In the genomic region with DNA sequence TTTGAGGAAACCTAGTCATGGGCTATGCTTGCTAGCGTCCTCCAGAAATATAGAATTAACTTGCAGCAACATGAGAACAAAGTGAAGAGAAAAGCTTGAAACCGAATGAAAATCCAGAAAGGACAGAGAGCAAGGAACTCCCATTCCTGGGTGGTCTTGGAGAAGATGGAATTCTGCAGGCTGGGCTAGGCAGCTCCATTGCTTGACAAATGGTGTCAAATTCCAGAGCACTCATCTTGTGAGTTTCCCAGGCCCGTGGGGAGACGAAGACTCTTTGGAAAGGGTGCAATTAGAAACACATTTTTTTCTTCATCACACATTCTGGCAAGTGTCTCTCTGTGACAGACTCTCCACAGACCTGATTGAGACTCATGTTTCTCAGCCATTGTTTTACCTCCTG, we compare ENCODE assay signal across 26 mouse cellular contexts.
DNase-seq lines count a peak whose midpoint lies in the region; ATAC-seq lines count a peak whose summit lies in the region.
"Had no signal": no experiment of that assay in that cellular context is flagged by ENCODE, and none has a peak within 500 bp of the region (broad histone marks: within the 10 kb centered on the region; RNA-seq: fewer than 3 reads in every experiment).

No protein-coding gene starts in this region.

- H3K9ac ChIP-seq in embryonic facial prominence, embryonic 11.5 days (replicated peaks; ENCODE audit: low read length), result no peak overlapping the region
- H3K9ac ChIP-seq in lung, embryonic 16.5 days (ENCODE audit: low read length), result no peak overlapping the region
- H3K9ac ChIP-seq in stomach, embryonic 15.5 days, result no peak overlapping the region
- H3K9ac ChIP-seq in forebrain, embryonic 11.5 days (ENCODE audit: low read length), result no peak overlapping the region
- H3K9ac ChIP-seq: forebrain, embryonic 15.5 days; heart, embryonic 13.5 days; limb, embryonic 15.5 days; liver, embryonic 13.5 days had no signal

- 28% methylated on average over 4 of the region's 4 CpGs for WGBS in embryonic facial prominence, embryonic 11.5 days
- 38% methylated on average over 4 of the region's 4 CpGs for WGBS in embryonic facial prominence, embryonic 10.5 days
- WGBS in lung, embryonic 16.5 days, result 10% methylated on average over 4 of the region's 4 CpGs
- WGBS in stomach, embryonic 15.5 days, result 16% methylated on average over 4 of the region's 4 CpGs
- 61% methylated on average over 4 of the region's 4 CpGs for WGBS in forebrain, embryonic 11.5 days

- no peaks in the 10 kb centered on the region for H3K36me3 ChIP-seq in embryonic facial prominence, embryonic 11.5 days (replicated peaks; ENCODE audit: control insufficient read depth, insufficient read depth, low read depth, low read length)
- H3K36me3 ChIP-seq in embryonic facial prominence, embryonic 10.5 days (replicated peaks), result no peaks in the 10 kb centered on the region
- no peaks in the 10 kb centered on the region for H3K36me3 ChIP-seq in lung, embryonic 16.5 days (ENCODE audit: control insufficient read depth, insufficient read depth, low read length)
- H3K36me3 ChIP-seq in stomach, embryonic 15.5 days, result no peaks in the 10 kb centered on the region
- no peaks in the 10 kb centered on the region for H3K36me3 ChIP-seq in forebrain, embryonic 11.5 days (ENCODE audit: control insufficient read depth, insufficient read depth, low read length)
- H3K36me3 ChIP-seq: forebrain, embryonic 15.5 days; heart, embryonic 13.5 days; limb, embryonic 10.5 days; limb, embryonic 15.5 days; liver, embryonic 13.5 days had no signal

- H3K27ac ChIP-seq in embryonic facial prominence, embryonic 11.5 days (replicated peaks; ENCODE audit: low read depth, low read length), result no peak overlapping the region
- H3K27ac ChIP-seq in embryonic facial prominence, embryonic 10.5 days (replicated peaks), result no peak overlapping the region
- no peak overlapping the region for H3K27ac ChIP-seq in lung, embryonic 16.5 days (ENCODE audit: low read length)
- peak overlapping the region; percentile 54; the same call in 1 of the 2 replicates for H3K27ac ChIP-seq in stomach, embryonic 15.5 days
- H3K27ac ChIP-seq in forebrain, embryonic 11.5 days (ENCODE audit: low read depth, low read length), result no peak overlapping the region
- H3K27ac ChIP-seq: forebrain, embryonic 15.5 days; heart, embryonic 13.5 days; hindbrain, postnatal 0 days; limb, embryonic 10.5 days; limb, embryonic 15.5 days; liver, embryonic 13.5 days; macrophage had no signal

- peak; percentile 21 for DNase-seq in embryonic facial prominence, embryonic 11.5 days (ENCODE audit: low spot score)
- DNase-seq in embryonic facial prominence, embryonic 10.5 days (ENCODE audit: low spot score), result no peak
- no peak for DNase-seq in lung, postnatal 36 days
- DNase-seq in embryo, embryonic 9.5 days (ENCODE audit: extremely low spot score), result peak; percentile 17
- no peak for DNase-seq in forebrain, embryonic 11.5 days (ENCODE audit: low spot score)
- DNase-seq in kidney, postnatal 36 days, result no peak
- DNase-seq: adrenal gland, adult 8-10 months; cerebellum, adult 8-10 months; cerebellum, postnatal 25 days; gastrocnemius, postnatal 36 days; heart, adult 18-20 months; kidney, adult 18-20 months; layer of hippocampus, postnatal 36 days; liver, embryonic 13.5 days; lung, adult 18-20 months; midbrain, embryonic 14.5 days; right cerebral cortex, postnatal 25 days had no signal

- no peak overlapping the region for H3K4me3 ChIP-seq in embryonic facial prominence, embryonic 11.5 days (ENCODE audit: low read depth, low read length)
- H3K4me3 ChIP-seq in embryonic facial prominence, embryonic 10.5 days, result no peak overlapping the region
- no peak overlapping the region for H3K4me3 ChIP-seq in lung, embryonic 16.5 days (ENCODE audit: low read length)
- no peak overlapping the region for H3K4me3 ChIP-seq in stomach, embryonic 15.5 days (replicated peaks)
- no peak overlapping the region for H3K4me3 ChIP-seq in forebrain, embryonic 11.5 days (ENCODE audit: low read depth, low read length)
- H3K4me3 ChIP-seq: forebrain, embryonic 15.5 days; heart, embryonic 13.5 days; limb, embryonic 10.5 days; limb, embryonic 15.5 days; liver, embryonic 13.5 days had no signal

- H3K27me3 ChIP-seq in embryonic facial prominence, embryonic 11.5 days (ENCODE audit: control insufficient read depth, insufficient read depth, low read length), result no peaks in the 10 kb centered on the region
- no peaks in the 10 kb centered on the region for H3K27me3 ChIP-seq in embryonic facial prominence, embryonic 10.5 days (replicated peaks; ENCODE audit: low read depth, poor library complexity, severe bottlenecking)
- no peaks in the 10 kb centered on the region for H3K27me3 ChIP-seq in lung, embryonic 16.5 days (ENCODE audit: control insufficient read depth, insufficient read depth, low read depth, low read length)
- H3K27me3 ChIP-seq in stomach, embryonic 15.5 days (replicated peaks), result no peaks in the 10 kb centered on the region
- no peaks in the 10 kb centered on the region for H3K27me3 ChIP-seq in forebrain, embryonic 11.5 days (ENCODE audit: control insufficient read depth, insufficient read depth, low read length)
- H3K27me3 ChIP-seq: CH12.LX; forebrain, embryonic 15.5 days; heart, embryonic 13.5 days; limb, embryonic 15.5 days; liver, embryonic 13.5 days had no signal

- no peaks in the 10 kb centered on the region for H3K4me1 ChIP-seq in embryonic facial prominence, embryonic 11.5 days (ENCODE audit: control insufficient read depth, insufficient read depth, low read length)
- peaks cover 7% of the 10 kb centered on the region; the same call in 1 of the 2 replicates for H3K4me1 ChIP-seq in embryonic facial prominence, embryonic 10.5 days
- H3K4me1 ChIP-seq in lung, embryonic 16.5 days (replicated peaks; ENCODE audit: control insufficient read depth, insufficient read depth, low read length), result peaks cover 4% of the 10 kb centered on the region; the same call in 1 of the 2 replicates
- H3K4me1 ChIP-seq in stomach, embryonic 15.5 days, result no peaks in the 10 kb centered on the region
- peaks cover 3% of the 10 kb centered on the region; the same call in 1 of the 2 replicates for H3K4me1 ChIP-seq in forebrain, embryonic 11.5 days (replicated peaks; ENCODE audit: control insufficient read depth, insufficient read depth, low read length)
- H3K4me1 ChIP-seq: heart, embryonic 13.5 days; limb, embryonic 10.5 days; limb, embryonic 15.5 days; liver, embryonic 13.5 days had no signal

- no peaks in the 10 kb centered on the region for H3K9me3 ChIP-seq in embryonic facial prominence, embryonic 11.5 days (replicated peaks; ENCODE audit: control insufficient read depth, low read length)
- H3K9me3 ChIP-seq in embryonic facial prominence, embryonic 10.5 days, result no peaks in the 10 kb centered on the region
- no peaks in the 10 kb centered on the region for H3K9me3 ChIP-seq in lung, embryonic 16.5 days (ENCODE audit: control insufficient read depth, low read length)
- no peaks in the 10 kb centered on the region for H3K9me3 ChIP-seq in stomach, embryonic 15.5 days
- H3K9me3 ChIP-seq in forebrain, embryonic 11.5 days (ENCODE audit: control insufficient read depth, low read length), result no peaks in the 10 kb centered on the region
- H3K9me3 ChIP-seq: forebrain, embryonic 15.5 days; heart, embryonic 13.5 days; limb, embryonic 10.5 days; limb, embryonic 15.5 days; liver, embryonic 13.5 days had no signal

- ATAC-seq in embryonic facial prominence, embryonic 11.5 days (replicated peaks; ENCODE audit: insufficient number of reproducible peaks, low FRiP score, low TSS enrichment, low read depth), result no peak
- ATAC-seq in lung, embryonic 16.5 days (ENCODE audit: low read depth), result 0 out of 2 replicates have a peak, but pooled peaks have one; percentile 15
- ATAC-seq in stomach, embryonic 15.5 days (ENCODE audit: insufficient read depth, low FRiP score, low read depth), result no peak
- ATAC-seq in forebrain, embryonic 11.5 days (replicated peaks; ENCODE audit: low FRiP score), result no peak
- ATAC-seq: forebrain, embryonic 15.5 days; hindbrain, postnatal 0 days had no signal

- H3K4me2 ChIP-seq in embryonic facial prominence, embryonic 11.5 days (ENCODE audit: low read depth, low read length), result no peak overlapping the region
- no peak overlapping the region for H3K4me2 ChIP-seq in lung, embryonic 16.5 days (ENCODE audit: low read depth, low read length)
- no peak overlapping the region for H3K4me2 ChIP-seq in stomach, embryonic 15.5 days
- H3K4me2 ChIP-seq in forebrain, embryonic 11.5 days (ENCODE audit: low read depth, low read length, severe bottlenecking), result no peak overlapping the region
- H3K4me2 ChIP-seq: forebrain, embryonic 15.5 days; heart, embryonic 13.5 days; limb, embryonic 15.5 days; liver, embryonic 13.5 days had no signal

Comparison
In these comparisons a context has a peak if more than half of its experiments do, and no peak if none do; other contexts are left out.
1. DNase-seq: peak in embryonic facial prominence, embryonic 11.5 days (single experiment) and embryo, embryonic 9.5 days (single experiment); none in embryonic facial prominence, embryonic 10.5 days (single experiment), lung, postnatal 36 days (single experiment), forebrain, embryonic 11.5 days (single experiment) and kidney, postnatal 36 days (0 of 2).